Mouse (Mus musculus) inflammation-experienced regulatory T-cells, adult 16 weeks (primary cell): ENCODE measurements around the gene Unc93b1. TPM values are rescaled to one million over a fixed set of nuclear protein-coding genes. Genes with fewer than 3 reads are reported as not detected.

ENCODE experiments used
- polyA plus RNA-seq: library from polyadenylated mRNA; unstranded; fragments of 100-300 nt; shearing (Covaris generic); gene quantifications from one replicate; pipeline ENCODE4 v1.2.1, GENCODE M21; 2017

The Unc93b1 gene
- polyA plus RNA-seq: 71.9 TPM

DNA sequence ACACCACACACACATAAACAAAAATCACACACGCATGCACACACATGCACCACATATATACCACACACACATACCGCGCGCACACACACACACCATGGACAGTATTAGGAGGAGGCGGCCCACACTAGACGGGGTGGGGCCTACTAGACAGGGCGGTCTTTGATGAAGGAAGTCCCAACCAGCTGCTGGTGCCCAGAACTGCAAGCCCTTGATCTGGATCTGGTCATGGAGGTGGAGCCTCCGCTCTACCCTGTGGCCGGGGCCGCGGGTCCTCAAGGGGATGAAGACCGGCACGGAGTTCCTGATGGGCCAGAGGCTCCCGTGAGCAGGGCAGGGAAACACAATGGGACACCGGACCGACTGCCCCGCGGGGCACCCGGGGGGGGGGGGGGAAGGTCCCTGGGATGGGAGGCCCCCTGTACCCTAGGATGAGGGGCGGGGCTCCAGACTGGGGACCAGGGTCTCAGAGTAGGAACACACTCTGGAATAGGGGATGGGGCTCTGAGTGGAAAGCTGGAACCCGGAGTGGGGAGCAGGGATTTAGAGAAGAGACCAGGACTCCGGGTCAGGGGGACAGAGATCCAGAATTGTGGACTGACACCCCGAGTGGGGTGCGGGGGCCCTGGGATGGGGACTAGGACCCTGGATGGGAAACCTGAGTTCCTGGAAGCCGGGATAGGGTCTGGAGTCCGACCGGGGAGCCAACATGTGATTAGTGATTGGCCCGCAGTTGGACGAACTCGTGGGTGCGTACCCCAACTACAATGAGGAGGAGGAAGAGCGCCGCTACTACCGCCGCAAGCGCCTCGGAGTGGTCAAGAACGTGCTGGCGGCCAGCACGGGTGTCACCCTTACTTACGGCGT, at the start of gene Unc93b1:
Unc93b1 (plus strand) TSS at position 155 of the 864 bp plus-strand sequence.

GRCm38 (mm10) chr19:3906795-3907786, 27.9 kb upstream of the Unc93b1 start, which contains the start of gene Tcirg1:
Gene Tcirg1 (minus strand): TSS chr19:3907133.

DNA sequence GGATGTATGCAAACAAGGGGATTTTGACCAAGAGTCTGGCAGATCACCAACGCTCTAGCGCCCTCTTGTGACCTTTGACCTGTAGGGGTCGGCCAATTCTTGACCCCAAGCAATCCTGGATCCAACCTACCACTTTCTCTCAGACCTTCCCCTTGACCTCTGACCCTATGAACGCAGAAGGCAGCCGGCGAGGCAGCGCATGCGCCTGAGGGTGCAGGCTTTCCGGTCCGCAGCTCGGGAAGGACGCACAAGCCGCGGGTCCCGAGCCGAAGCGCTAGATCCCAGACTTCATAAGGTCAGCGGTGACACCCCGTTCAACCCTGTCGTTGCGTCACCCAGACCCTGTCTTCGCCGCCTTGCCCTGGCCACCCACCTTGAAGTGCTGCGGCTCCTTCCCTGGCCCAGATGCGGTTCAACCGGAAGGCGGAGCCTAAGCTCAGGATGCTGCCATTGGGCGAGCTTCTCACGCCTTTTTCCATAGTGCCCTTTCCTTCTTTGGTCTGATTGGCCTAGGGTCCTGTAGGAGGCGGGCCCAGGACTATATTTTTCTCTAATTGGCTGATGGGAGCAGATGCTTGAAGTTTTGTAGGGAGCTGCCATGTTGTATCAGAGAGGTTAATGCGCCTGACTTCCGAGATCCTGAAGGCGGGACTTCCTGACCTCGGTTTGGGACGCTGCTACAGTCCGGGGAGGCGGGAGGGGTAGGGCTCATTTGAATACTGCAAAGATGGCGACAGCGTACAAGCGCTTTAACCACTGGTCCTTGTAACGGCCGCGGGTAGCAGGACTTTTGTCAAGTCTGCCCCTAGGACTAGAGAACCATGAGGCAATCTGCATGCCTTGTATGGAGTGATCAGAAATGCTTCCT, 22.4 kb upstream of the Unc93b1 start, which contains the start of gene Ndufs8:
Ndufs8 (minus strand) TSS at position 438 of the 868 bp plus-strand sequence.

DNA sequence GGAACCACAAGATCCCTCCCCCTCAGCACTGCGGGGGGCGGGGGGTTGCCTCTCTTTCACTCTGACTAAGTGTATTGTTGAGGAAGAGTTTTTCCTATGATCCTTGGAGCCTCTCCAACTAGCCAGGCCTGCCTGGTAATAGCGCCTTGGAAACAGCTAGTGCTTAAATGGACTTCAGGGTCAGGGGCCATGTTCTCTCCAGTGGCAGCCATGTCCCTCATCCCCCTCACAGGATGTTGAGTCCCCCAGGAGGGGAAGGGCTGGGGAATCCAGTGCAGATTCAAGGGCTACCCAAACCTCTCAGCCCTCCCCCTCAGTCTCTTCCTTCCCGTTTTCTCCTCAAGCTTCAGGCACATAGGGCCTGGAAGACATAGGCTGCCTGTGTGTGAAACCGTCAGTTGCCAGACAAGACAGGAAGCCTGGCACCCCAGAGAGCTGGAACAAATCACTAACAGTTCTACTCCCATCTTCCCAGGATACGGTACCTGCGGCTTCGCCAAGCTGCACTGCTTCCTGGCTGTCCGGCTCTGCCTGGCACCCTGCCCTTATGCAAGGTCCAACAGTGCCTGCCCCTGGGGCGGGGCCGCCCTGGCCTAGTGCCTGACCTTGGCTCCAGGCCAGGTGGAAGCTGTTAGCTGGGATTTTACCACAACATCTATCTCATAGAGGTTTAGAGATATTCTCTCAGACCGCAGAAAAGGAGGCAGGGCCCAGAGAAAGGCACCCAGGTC, 5.6 kb upstream of the Unc93b1 start, which contains the start of gene Aldh3b1:
Aldh3b1 (minus strand) TSS at position 598 of the 731 bp plus-strand sequence.

GRCm38 (mm10) chr19:3958470-3958869, 23.5 kb downstream of the Unc93b1 start, which contains the start of gene Aldh3b3:
Gene Aldh3b3 (plus strand): TSS chr19:3958645.

DNA sequence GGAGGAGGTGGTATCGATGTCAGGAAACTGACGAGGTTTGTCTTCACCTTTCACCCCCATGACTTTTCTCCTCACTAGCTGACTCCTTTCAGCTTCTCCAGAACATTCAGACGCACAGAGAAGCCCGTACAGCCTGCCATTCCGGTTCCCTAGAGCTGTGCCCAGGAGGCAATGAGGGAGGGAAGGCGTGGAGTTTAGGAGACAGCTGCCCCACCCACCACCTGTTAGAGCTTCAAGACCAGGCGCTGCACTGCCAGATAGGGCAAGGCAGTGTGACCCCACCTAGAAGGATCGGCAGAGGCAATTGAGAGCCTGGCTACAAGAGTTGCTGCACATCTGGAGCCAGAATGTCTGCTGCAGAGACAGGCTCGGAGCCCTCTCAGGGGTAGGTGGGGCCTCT, 37.2 kb downstream of the Unc93b1 start, which contains the start of gene Aldh3b2:
Aldh3b2 (plus strand) TSS at position 100 of the 400 bp plus-strand sequence.

DNA sequence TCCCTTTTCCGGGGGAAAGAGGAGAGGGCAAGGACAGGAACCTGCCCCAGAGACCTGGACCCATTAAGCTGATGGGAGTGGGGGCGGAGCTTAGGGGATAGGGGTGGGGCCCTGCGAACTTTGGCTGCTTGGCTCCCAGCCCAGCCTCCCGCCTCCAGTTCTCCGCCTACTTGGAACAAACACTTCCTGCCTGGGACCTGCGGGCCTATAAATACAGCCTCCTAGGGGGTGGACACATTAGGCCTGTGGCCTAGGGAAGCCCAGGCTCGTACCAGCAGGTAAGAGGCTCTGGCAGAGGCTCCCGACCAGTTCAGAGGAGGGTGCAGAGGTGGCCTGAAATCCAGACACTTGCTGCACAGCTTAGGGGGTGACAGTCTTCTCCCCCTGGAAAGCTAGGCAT, 51.3 kb downstream of the Unc93b1 start, which contains the start of gene Acy3:
Acy3 (plus strand) TSS at position 237 of the 400 bp plus-strand sequence.

GRCm38 (mm10) chr19:3992416-3992815, 57.4 kb downstream of the Unc93b1 start, which contains the start of gene Tbx10:
Gene Tbx10 (plus strand): TSS chr19:3992752.

Other genes with a start within 250 kb of the Unc93b1 start
- gene Lrp5, start 248.6 kb upstream of the Unc93b1 start, polyA plus RNA-seq: not detected
- gene 1810055G02Rik, start 226.9 kb upstream of the Unc93b1 start, polyA plus RNA-seq: 8.9 TPM
- gene Kmt5b, start 167.8 kb upstream of the Unc93b1 start, polyA plus RNA-seq: 48.1 TPM
- 3.3 TPM for gene Chka, start 83.4 kb upstream of the Unc93b1 start, polyA plus RNA-seq
- 75.6 TPM for gene Tcirg1, start 28.1 kb upstream of the Unc93b1 start, polyA plus RNA-seq
- gene Ndufs8, start 22.4 kb upstream of the Unc93b1 start, polyA plus RNA-seq: 209 TPM
- 0.95 TPM for gene Aldh3b1, start 5.4 kb upstream of the Unc93b1 start, polyA plus RNA-seq
- not detected for gene Aldh3b3, start 23.5 kb downstream of the Unc93b1 start, polyA plus RNA-seq
- not detected for gene Aldh3b2, start 37.1 kb downstream of the Unc93b1 start, polyA plus RNA-seq
- gene Acy3, start 51.4 kb downstream of the Unc93b1 start, polyA plus RNA-seq: 0.88 TPM
- not detected for gene Tbx10, start 57.6 kb downstream of the Unc93b1 start, polyA plus RNA-seq
- 12.2 TPM for gene Nudt8, start 65.4 kb downstream of the Unc93b1 start, polyA plus RNA-seq
- 1.6 TPM for gene Gm49405, start 65.4 kb downstream of the Unc93b1 start, polyA plus RNA-seq
- 2.9 TPM for gene Doc2g, start 68.1 kb downstream of the Unc93b1 start, polyA plus RNA-seq
- gene Ndufv1, start 77.6 kb downstream of the Unc93b1 start, polyA plus RNA-seq: 167 TPM
- 661 TPM for gene Gstp1, start 102.8 kb downstream of the Unc93b1 start, polyA plus RNA-seq
- gene Gstp2, start 110.8 kb downstream of the Unc93b1 start, polyA plus RNA-seq: 1.1 TPM
- gene Gstp3, start 124.4 kb downstream of the Unc93b1 start, polyA plus RNA-seq: 111 TPM
- gene Cabp2, start 146.4 kb downstream of the Unc93b1 start, polyA plus RNA-seq: not detected
- gene Cdk2ap2, start 162.0 kb downstream of the Unc93b1 start, polyA plus RNA-seq: 1,056 TPM
- gene Pitpnm1, start 164.8 kb downstream of the Unc93b1 start, polyA plus RNA-seq: 397 TPM
- 213 TPM for gene Aip, start 190.7 kb downstream of the Unc93b1 start, polyA plus RNA-seq
- gene Gpr152, start 204.6 kb downstream of the Unc93b1 start, polyA plus RNA-seq: not detected
- gene Cabp4, start 208.8 kb downstream of the Unc93b1 start, polyA plus RNA-seq: 0.57 TPM
- gene Coro1b, start 213.4 kb downstream of the Unc93b1 start, polyA plus RNA-seq: 481 TPM
- 1,670 TPM for gene Ptprcap, start 218.4 kb downstream of the Unc93b1 start, polyA plus RNA-seq
- gene Rps6kb2, start 228.2 kb downstream of the Unc93b1 start, polyA plus RNA-seq: 55.9 TPM
- gene Carns1, start 240.3 kb downstream of the Unc93b1 start, polyA plus RNA-seq: 16.4 TPM